Mouse (Mus musculus): ENCODE data around the gene Lrmda.

DNA sequence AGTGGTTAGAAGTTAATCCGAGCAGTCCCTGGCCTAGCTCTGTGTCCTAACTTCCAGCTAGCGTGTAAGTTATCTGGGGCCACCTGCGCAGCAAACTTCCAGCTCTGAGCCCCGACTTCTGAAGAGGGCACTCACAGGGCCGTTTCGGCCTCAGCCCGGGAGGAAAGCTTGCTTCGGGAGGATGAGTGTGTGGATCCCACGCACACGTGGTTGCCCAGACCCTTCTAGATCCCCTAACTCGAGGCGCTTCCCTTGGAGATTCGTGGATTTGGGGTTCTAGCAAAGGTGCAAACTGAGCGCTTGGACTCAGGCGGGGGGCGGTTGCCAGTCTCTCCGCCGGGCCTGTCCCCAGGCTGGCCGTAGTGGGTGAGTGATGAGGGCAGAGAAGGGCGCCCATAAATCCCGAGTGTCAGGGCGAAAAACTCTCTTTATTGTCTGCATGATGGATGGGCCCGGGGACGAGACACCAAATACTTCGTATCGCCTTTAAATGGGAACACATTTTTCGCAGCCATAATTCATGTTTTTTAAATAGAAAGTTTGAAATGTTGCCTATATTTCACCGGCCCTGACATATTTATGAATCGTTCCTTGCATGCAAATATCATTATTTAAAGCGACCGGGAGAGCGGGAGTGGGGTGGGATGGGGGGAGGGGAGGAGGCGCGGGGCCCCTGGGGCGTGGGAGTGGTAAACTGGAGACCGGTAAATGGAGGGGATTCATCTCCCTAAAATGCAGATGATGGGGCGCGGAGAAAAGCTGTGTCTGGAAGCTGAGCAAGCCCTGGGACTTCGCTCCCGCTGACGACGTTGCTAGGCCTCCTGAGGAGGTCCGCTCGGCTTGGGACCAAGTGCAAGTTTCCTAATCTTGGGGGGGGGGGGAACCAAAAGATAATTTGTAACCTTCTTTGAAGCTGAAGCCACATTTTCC is 25.2 kb upstream of the Lrmda start:
- TF ChIP-seq CTCF (IDR thresholded peaks at IDR 0.05; ENCODE audit: borderline replicate concordance, insufficient read depth, low read length) (no peak), POLR2A (IDR thresholded peaks at IDR 0.05; ENCODE audit: low read depth, low read length) (peak; percentile 20; the same call in 1 of the 2 replicates)
